Mouse (Mus musculus): ENCODE measurements around the gene H6pd. TPM values are rescaled to one million over a fixed set of nuclear protein-coding genes. Genes with fewer than 3 reads are reported as not detected.
A peak's percentile ranks its signal among the peaks of the same experiment; 100 is the strongest.
"Not testable (repeated sequence)": the region's sequence is repeated elsewhere in the genome, so short reads cannot be mapped to it uniquely, and the experiment has no call there.

H6pd gene
- total and polyA plus RNA-seq, 3 experiments: 17.7 to 38.5 (median 25.1) TPM

DNA sequence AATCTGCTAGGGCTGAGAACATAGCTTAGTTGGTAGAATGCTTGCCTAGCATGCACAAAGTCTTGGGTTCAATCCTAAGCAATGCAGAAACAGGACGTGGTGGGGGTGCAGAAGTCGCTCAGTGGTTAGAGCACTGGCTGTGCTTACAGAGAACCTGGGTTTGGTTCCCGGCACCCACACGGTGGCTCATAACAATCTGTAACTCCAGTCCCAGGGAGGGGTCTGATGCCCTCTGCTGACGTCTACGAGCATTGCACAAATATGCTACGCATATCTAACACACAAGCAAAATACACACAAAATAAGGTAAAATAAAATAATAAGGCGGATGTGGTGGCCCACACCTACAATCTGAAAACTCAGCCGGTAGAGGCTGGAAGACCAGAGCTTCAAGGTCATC lies 34.8 kb upstream of the H6pd start:
- Histone ChIP-seq H3K27me3 (replicated peaks) (no peaks in the 10 kb centered on the region), H3K9ac (ENCODE audit: insufficient read depth, low read depth) (no peak overlapping the region), H3K36me3 (replicated peaks in 1 of 2; ENCODE audit: control insufficient read depth in 1 of 2, insufficient read depth in 1 of 2, low read length in 1 of 2) (no peaks in the 10 kb centered on the region), H3K79me2 (replicated peaks; ENCODE audit: control insufficient read depth, extremely low read depth, insufficient read depth, poor library complexity, severe bottlenecking) (0 out of 2 replicates have a peak, but pooled peaks cover 4% of the 10 kb centered on the region), H3K9me3 (replicated peaks; ENCODE audit: low read length) (peaks cover 7% of the 10 kb centered on the region), H3K4me1 (ENCODE audit: control insufficient read depth in 1 of 2, insufficient read depth in 2 of 2) (peaks cover 11 to 49% of the 10 kb centered on the region in 2 experiments), H3K27ac (ENCODE audit: insufficient read depth, low read depth) (no peak overlapping the region), H3K4me2 (ENCODE audit: insufficient read depth, low read depth, poor library complexity, severe bottlenecking) (no peak overlapping the region), H3K4me3 (replicated peaks in 1 of 3; ENCODE audit: low read depth in 2 of 3, low read length in 2 of 3, poor library complexity in 1 of 3) (no peak overlapping the region)
- no peak for DNase-seq (ENCODE audit: extremely low read depth)
- TF ChIP-seq CTCF (conservative IDR thresholded peaks at IDR 0.05 in 1 of 2, IDR thresholded peaks at IDR 0.05 in 1 of 2; ENCODE audit: low read depth in 2 of 2, low read length in 2 of 2): peak in 1 of 2 experiments; percentile 22; a peak in 1 of 4 replicates
- no peak for TF ChIP-seq KAT2A (IDR thresholded peaks at IDR 0.05; ENCODE audit: insufficient replicate concordance, low read length)
- in situ Hi-C loops (cut with MboI; ENCODE audit: low pct_ligation_motif_present, low pct_unique_long_range_greater_than_20kb, low sequenced_read_pairs): no loop called here
- dilution Hi-C loops (cut with MboI; ENCODE audit: extremely low pct_ligation_motif_present, extremely low pct_unique_long_range_greater_than_20kb, low sequenced_read_pairs): no loop called here

DNA sequence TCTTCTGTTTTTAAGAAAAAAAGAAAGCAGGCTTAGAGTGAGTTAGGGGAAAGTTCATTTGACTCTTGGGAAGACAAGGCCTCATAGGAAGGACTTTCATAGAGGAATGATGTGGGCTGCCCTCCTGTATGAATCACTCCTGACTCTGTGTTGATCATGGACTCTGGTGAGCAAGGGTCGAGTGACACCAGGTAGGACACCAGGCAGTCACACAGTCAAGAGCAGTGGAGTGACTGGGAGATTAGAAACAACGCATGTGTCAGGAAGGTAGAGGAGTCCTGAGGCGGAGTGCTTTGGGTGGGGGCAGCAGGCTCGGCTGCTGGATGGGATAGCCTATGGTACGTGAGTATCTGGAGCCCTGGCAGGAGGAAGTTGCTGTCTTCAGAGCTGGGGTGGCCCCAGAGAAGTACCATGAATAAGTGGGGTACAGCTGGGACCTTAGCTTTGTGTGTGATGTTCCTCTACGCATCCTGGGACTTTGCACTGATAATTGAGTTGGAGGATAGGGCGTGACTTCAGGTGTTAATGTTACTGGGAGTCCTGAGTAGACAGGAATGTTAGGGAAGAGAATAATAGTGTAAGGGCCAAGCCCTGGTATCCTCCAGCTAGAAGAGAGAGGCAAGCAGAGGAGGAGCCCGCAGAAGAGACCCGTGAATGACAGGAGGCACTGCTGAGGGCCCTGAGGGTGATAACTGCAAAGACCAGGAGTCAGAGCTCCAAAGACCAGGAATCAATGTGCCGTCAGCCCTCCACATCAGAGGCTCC lies 32.7 kb upstream of the H6pd start:
- no peak for TF ChIP-seq ZMIZ1 (IDR thresholded peaks at IDR 0.05; ENCODE audit: low read depth, low read length)
- TF ChIP-seq JUN (IDR thresholded peaks at IDR 0.05; ENCODE audit: insufficient read depth, low read depth, low read length): no peak
- no peak for TF ChIP-seq IRF4 (IDR thresholded peaks at IDR 0.05; ENCODE audit: low read depth, low read length)
- TF ChIP-seq POLR2AphosphoS2 (IDR thresholded peaks at IDR 0.05; ENCODE audit: low read depth, low read length): no peak
- dilution Hi-C loops (cut with MboI; ENCODE audit: extremely low pct_ligation_motif_present, extremely low pct_unique_long_range_greater_than_20kb, low sequenced_read_pairs): no loop called here
- H3K27me3 ChIP-seq (replicated peaks): no peaks in the 10 kb centered on the region

DNA sequence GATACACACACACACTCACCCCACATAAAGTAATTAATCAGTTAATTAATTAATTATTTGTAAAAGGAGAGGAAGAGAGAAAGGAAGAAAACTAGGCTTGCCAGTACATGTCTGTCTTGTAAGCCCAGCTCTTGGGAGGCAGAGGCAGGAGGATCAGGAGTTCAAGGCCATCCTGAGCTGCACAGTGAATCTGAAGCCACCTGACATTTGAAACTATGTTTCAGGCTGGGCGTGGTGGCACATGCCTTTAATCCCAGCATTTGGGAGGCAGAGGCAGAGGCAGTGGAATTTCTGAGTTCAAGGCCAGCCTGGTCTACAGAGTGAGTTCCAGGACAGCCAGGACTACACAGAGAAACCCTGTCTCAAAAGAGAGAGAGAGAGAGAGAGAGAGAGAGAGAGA lies 32.0 kb upstream of the H6pd start:
- H3K36me3 ChIP-seq (replicated peaks in 1 of 2; ENCODE audit: control insufficient read depth in 1 of 2, insufficient read depth in 1 of 2, low read length in 1 of 2); H3K9me3 ChIP-seq (replicated peaks; ENCODE audit: low read length); H3K27me3 ChIP-seq (replicated peaks); H3K9ac ChIP-seq (ENCODE audit: insufficient read depth, low read depth); H3K79me2 ChIP-seq (replicated peaks; ENCODE audit: control insufficient read depth, extremely low read depth, insufficient read depth, poor library complexity, severe bottlenecking); H3K27ac ChIP-seq (ENCODE audit: insufficient read depth, low read depth); DNase-seq (ENCODE audit: extremely low read depth); in situ Hi-C loops (cut with MboI; ENCODE audit: low pct_ligation_motif_present, low pct_unique_long_range_greater_than_20kb, low sequenced_read_pairs); H3K4me2 ChIP-seq (ENCODE audit: insufficient read depth, low read depth, poor library complexity, severe bottlenecking); dilution Hi-C loops (cut with MboI; ENCODE audit: extremely low pct_ligation_motif_present, extremely low pct_unique_long_range_greater_than_20kb, low sequenced_read_pairs); H3K4me3 ChIP-seq (replicated peaks in 1 of 3; ENCODE audit: low read depth in 2 of 3, low read length in 2 of 3, poor library complexity in 1 of 3): not testable (repeated sequence)
- peaks cover 11 to 41% of the 10 kb centered on the region in 2 experiments for H3K4me1 ChIP-seq (ENCODE audit: control insufficient read depth in 1 of 2, insufficient read depth in 2 of 2)

More for the DNA sequence above, 32.7 kb upstream of the H6pd start:
- peaks cover 11 to 42% of the 10 kb centered on the region in 2 experiments for H3K4me1 ChIP-seq (ENCODE audit: control insufficient read depth in 1 of 2, insufficient read depth in 2 of 2)
- H3K4me2 ChIP-seq (ENCODE audit: insufficient read depth, low read depth, poor library complexity, severe bottlenecking): no peak overlapping the region
- no peak for DNase-seq (ENCODE audit: extremely low read depth)
- no peak overlapping the region for H3K4me3 ChIP-seq (replicated peaks in 1 of 3; ENCODE audit: low read depth in 2 of 3, low read length in 2 of 3, poor library complexity in 1 of 3)
- no peaks in the 10 kb centered on the region for H3K36me3 ChIP-seq (replicated peaks in 1 of 2; ENCODE audit: control insufficient read depth in 1 of 2, insufficient read depth in 1 of 2, low read length in 1 of 2)
- in situ Hi-C loops (cut with MboI; ENCODE audit: low pct_ligation_motif_present, low pct_unique_long_range_greater_than_20kb, low sequenced_read_pairs): no loop called here
- no peak overlapping the region for H3K9ac ChIP-seq (ENCODE audit: insufficient read depth, low read depth)
- H3K9me3 ChIP-seq (replicated peaks; ENCODE audit: low read length): peaks cover 7% of the 10 kb centered on the region
- no peaks in the 10 kb centered on the region for H3K79me2 ChIP-seq (replicated peaks; ENCODE audit: control insufficient read depth, extremely low read depth, insufficient read depth, poor library complexity, severe bottlenecking)
- no peak overlapping the region for H3K27ac ChIP-seq (ENCODE audit: insufficient read depth, low read depth)

Measured in CH12.LX (cell line).